Mouse (Mus musculus) inflammation-experienced regulatory T-cells, adult 6 months (primary cell): Measurements from ENCODE around the gene Tnfrsf13c. TPM values are rescaled to one million over a fixed set of nuclear protein-coding genes. Genes with fewer than 3 reads are reported as not detected.

Experiments
- ATAC-seq: one replicate; pipeline ENCODE4 v1.8.0; 2017
- polyA plus RNA-seq, 3 experiments: library from polyadenylated mRNA; unstranded; fragments of 100-300 nt; shearing (Covaris generic); gene quantifications; one replicate each; pipeline ENCODE4 v1.2.1; 2017

The Tnfrsf13c gene
- polyA plus RNA-seq, 3 experiments from 2014 or later, result 2.3 to 7.1 (median 4.8) TPM

- ATAC-seq, result no peak
Measured at GRCm38 (mm10) chr15:82181131-82181530, 43.0 kb downstream of the Tnfrsf13c start.

- ATAC-seq, result no peak
Measured at GRCm38 (mm10) chr15:82177743-82178290, 46.4 kb downstream of the Tnfrsf13c start.

GRCm38 (mm10) chr15:82175091-82175490 lies 49.1 kb downstream of the Tnfrsf13c start:
- ATAC-seq, result no peak

GRCm38 (mm10) chr15:82172648-82173047 lies 51.5 kb downstream of the Tnfrsf13c start:
- no peak for ATAC-seq

Other genes starting within 250 kb of the Tnfrsf13c start
- gene 1700029P11Rik, start 243.8 kb downstream of the Tnfrsf13c start, polyA plus RNA-seq, result not detected
- 10 to 100 TPM; 54.3 to 56.7 (median 54.4) TPM for gene Xrcc6, start 236.5 kb downstream of the Tnfrsf13c start, polyA plus RNA-seq
- 10 to 100 TPM in 2 of 3 experiments, 1 to 10 TPM in 1; 8.8 to 13.8 (median 12.5) TPM for gene Desi1, start 190.5 kb downstream of the Tnfrsf13c start, polyA plus RNA-seq
- 100 to 1,000 TPM; 178 to 210 (median 205) TPM for gene Snu13, start 176.8 kb downstream of the Tnfrsf13c start, polyA plus RNA-seq
- not detected for gene 4930407I10Rik, start 165.2 kb downstream of the Tnfrsf13c start, polyA plus RNA-seq
- gene Mei1, start 154.4 kb downstream of the Tnfrsf13c start, polyA plus RNA-seq, result under 1 TPM in 1 of 3 experiments, not detected in 2; 0.12 TPM
- gene Ccdc134, start 96.4 kb downstream of the Tnfrsf13c start, polyA plus RNA-seq, result 10 to 100 TPM; 19.9 to 26.0 (median 20.8) TPM
- 10 to 100 TPM; 28.4 to 42.6 (median 35.6) TPM for gene Srebf2, start 77.2 kb downstream of the Tnfrsf13c start, polyA plus RNA-seq
- not detected for gene Shisa8, start 11.6 kb downstream of the Tnfrsf13c start, polyA plus RNA-seq
- gene Cenpm, start 20.4 kb upstream of the Tnfrsf13c start, polyA plus RNA-seq, result 10 to 100 TPM in 2 of 3 experiments, 1 to 10 TPM in 1; 6.0 to 56.1 (median 12.3) TPM
- gene 1500009C09Rik, start 28.0 kb upstream of the Tnfrsf13c start, polyA plus RNA-seq, result not detected
- not detected for gene Sept3, start 50.5 kb upstream of the Tnfrsf13c start, polyA plus RNA-seq
- gene Wbp2nl, start 74.6 kb upstream of the Tnfrsf13c start, polyA plus RNA-seq, result not detected
- gene Naga, start 114.6 kb upstream of the Tnfrsf13c start, polyA plus RNA-seq, result 10 to 100 TPM; 40.7 to 74.7 (median 50.9) TPM
- gene Pheta2, start 114.6 kb upstream of the Tnfrsf13c start, polyA plus RNA-seq, result 1 to 10 TPM; 2.7 to 5.1 (median 4.0) TPM
- gene Smdt1, start 114.6 kb upstream of the Tnfrsf13c start, polyA plus RNA-seq, result 100 to 1,000 TPM; 101 to 149 (median 103) TPM
- 100 to 1,000 TPM; 393 to 568 (median 531) TPM for gene Ndufa6, start 130.0 kb upstream of the Tnfrsf13c start, polyA plus RNA-seq
- 1 to 10 TPM in 2 of 3 experiments, not detected in 1; 2.6 to 3.5 TPM for gene Cyp2d22, start 155.9 kb upstream of the Tnfrsf13c start, polyA plus RNA-seq
- not detected for gene Cyp2d11, start 169.7 kb upstream of the Tnfrsf13c start, polyA plus RNA-seq
- not detected for gene Cyp2d10, start 182.8 kb upstream of the Tnfrsf13c start, polyA plus RNA-seq
- not detected for gene Cyp2d9, start 209.1 kb upstream of the Tnfrsf13c start, polyA plus RNA-seq